ENCODE assay signal across 8 mouse cellular contexts in the genomic region with DNA sequence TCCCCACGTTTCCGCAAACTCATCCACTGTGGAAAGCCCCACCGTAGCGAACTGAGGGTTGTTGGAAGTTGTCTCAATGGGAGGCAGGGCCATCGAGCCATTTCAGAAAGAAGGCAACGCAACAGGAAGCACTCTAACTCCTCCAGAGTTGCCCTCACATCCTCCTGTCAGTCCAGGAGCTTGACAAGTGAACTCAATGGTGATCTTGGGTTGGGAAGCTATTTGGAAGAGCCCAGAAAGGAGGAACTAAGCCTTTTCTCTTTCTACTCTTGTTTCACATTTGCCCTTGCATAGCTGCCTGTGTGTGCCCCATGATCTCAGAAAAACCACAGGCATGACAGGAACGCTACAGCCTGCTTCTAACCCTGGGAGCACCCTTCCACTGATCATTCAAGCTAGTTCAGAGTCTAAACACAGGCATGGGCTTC. TPM values are rescaled to one million over a fixed set of nuclear protein-coding genes. Genes with fewer than 3 reads are reported as not detected.
A peak's percentile ranks its signal among the peaks of the same experiment; 100 is the strongest.
DNase-seq lines count a peak whose midpoint lies in the region; ATAC-seq and TF ChIP-seq lines count a peak whose summit lies in the region.
"Had no signal": no experiment of that assay in that cellular context is flagged by ENCODE, and none has a peak within 500 bp of the region (broad histone marks: within the 10 kb centered on the region; RNA-seq: fewer than 3 reads in every experiment).

No protein-coding gene starts in this region.

- ATAC-seq in hindbrain, postnatal 0 days: no peak
- ATAC-seq in hindbrain, embryonic 11.5 days (ENCODE audit: low FRiP score): no peak
- peak; percentile 31 for ATAC-seq in Patski
- no peak for ATAC-seq in limb, embryonic 13.5 days (ENCODE audit: low FRiP score, low read depth)
- ATAC-seq in monocyte, adult 5-6 weeks (replicated peaks; ENCODE audit: insufficient number of reproducible peaks, low FRiP score, low TSS enrichment, poor library complexity, severe bottlenecking): no peak

- H3K4me1 ChIP-seq in hindbrain, postnatal 0 days (ENCODE audit: insufficient read depth, low read length): peaks cover 8% of the 10 kb centered on the region; the same call in 1 of the 2 replicates
- H3K4me1 ChIP-seq in hindbrain, embryonic 11.5 days (replicated peaks; ENCODE audit: control insufficient read depth, insufficient read depth, low read length): peaks cover 11% of the 10 kb centered on the region
- peaks cover 41% of the 10 kb centered on the region for H3K4me1 ChIP-seq in limb, embryonic 13.5 days

- WGBS in hindbrain, postnatal 0 days: 80% methylated on average over 7 of the region's 7 CpGs
- 84% methylated on average over 7 of the region's 7 CpGs for WGBS in hindbrain, embryonic 11.5 days
- WGBS in limb, embryonic 13.5 days: 90% methylated on average over 7 of the region's 7 CpGs

- peak overlapping the region; percentile 32; the same call in 1 of the 2 replicates for H3K27ac ChIP-seq in hindbrain, postnatal 0 days
- no peak overlapping the region for H3K27ac ChIP-seq in hindbrain, embryonic 11.5 days (ENCODE audit: low read depth, low read length)
- H3K27ac ChIP-seq in limb, embryonic 13.5 days: peak overlapping the region; percentile 55; the same call in 1 of the 2 replicates

- in situ Hi-C loops in Patski (cut with MboI; ENCODE audit: low pct_unique_long_range_greater_than_20kb): loop anchor here (5.0 kb wide), 1 partner anchor 46 kb away; no protein-coding TSS in a partner anchor

- no peaks in the 10 kb centered on the region for H3K9me3 ChIP-seq in hindbrain, postnatal 0 days (ENCODE audit: low read length)
- H3K9me3 ChIP-seq in hindbrain, embryonic 11.5 days (ENCODE audit: control insufficient read depth, low read length): no peaks in the 10 kb centered on the region
- no peaks in the 10 kb centered on the region for H3K9me3 ChIP-seq in limb, embryonic 13.5 days

- POLR2A ChIA-PET in Patski (lab: Charles Lee): interaction anchor here (0.8 to 25.8 kb wide), 12 partner anchors 11 to 102 kb away, joined by 3 to 312 read pairs (median 7); no protein-coding TSS in a partner anchor

- peaks cover 68% of the 10 kb centered on the region for H3K36me3 ChIP-seq in hindbrain, postnatal 0 days (ENCODE audit: insufficient read depth, low read length)
- H3K36me3 ChIP-seq in hindbrain, embryonic 11.5 days (ENCODE audit: control insufficient read depth, insufficient read depth, low read length): peaks cover 47% of the 10 kb centered on the region
- H3K36me3 ChIP-seq in limb, embryonic 13.5 days: peaks cover 81% of the 10 kb centered on the region

- no peak for DNase-seq in hindbrain, postnatal 0 days (ENCODE audit: low spot score)
- DNase-seq in hindbrain, embryonic 11.5 days (ENCODE audit: low spot score): no peak
- DNase-seq in 3T3-L1 (ENCODE audit: low read depth, low spot score) (peak; percentile 73), Patski (ENCODE audit: low read depth, low spot score) (no peak)
- no peak for DNase-seq in ovary, postnatal 36 days (ENCODE audit: low spot score)
- DNase-seq: right cerebral cortex, postnatal 4 days had no signal

- TF ChIP-seq CTCF in hindbrain, postnatal 0 days (IDR thresholded peaks at IDR 0.05; ENCODE audit: low read depth): no peak
- TF ChIP-seq CTCF in Patski (IDR thresholded peaks at IDR 0.05): no peak

- H3K27me3 ChIP-seq in hindbrain, postnatal 0 days (ENCODE audit: insufficient read depth, low read length): no peaks in the 10 kb centered on the region
- no peaks in the 10 kb centered on the region for H3K27me3 ChIP-seq in hindbrain, embryonic 11.5 days (ENCODE audit: control insufficient read depth, insufficient read depth, low read length)
- H3K27me3 ChIP-seq in Patski: no peaks in the 10 kb centered on the region
- H3K27me3 ChIP-seq in limb, embryonic 13.5 days: no peaks in the 10 kb centered on the region

- no peak overlapping the region for H3K4me3 ChIP-seq in hindbrain, postnatal 0 days (ENCODE audit: low read length)
- H3K4me3 ChIP-seq in hindbrain, embryonic 11.5 days (ENCODE audit: low read depth, low read length): no peak overlapping the region
- no peak overlapping the region for H3K4me3 ChIP-seq in limb, embryonic 13.5 days

- no peak overlapping the region for H3K9ac ChIP-seq in hindbrain, postnatal 0 days (replicated peaks; ENCODE audit: low read length)
- H3K9ac ChIP-seq in hindbrain, embryonic 11.5 days (ENCODE audit: low read depth, low read length): no peak overlapping the region
- 0 out of 2 replicates have a peak overlapping the region, but pooled peaks have one; percentile 8 for H3K9ac ChIP-seq in limb, embryonic 13.5 days

- CTCF ChIA-PET in Patski (lab: Charles Lee): interaction anchor here (0.9 to 2.9 kb wide), 9 partner anchors 10 to 138 kb away, joined by 3 to 12 read pairs (median 7); no protein-coding TSS in a partner anchor

- no peak overlapping the region for H3K4me2 ChIP-seq in hindbrain, postnatal 0 days (ENCODE audit: low read depth, low read length)
- no peak overlapping the region for H3K4me2 ChIP-seq in hindbrain, embryonic 11.5 days (replicated peaks; ENCODE audit: low read depth, low read length)
- no peak overlapping the region for H3K4me2 ChIP-seq in limb, embryonic 13.5 days (replicated peaks)

RNA-seq across cellular contexts. Expression of gene Amotl2, which starts 14.6 kb away (rescaled TPM):
- 116 and 162 TPM in 2 replicates for total RNA-seq in hindbrain, postnatal 0 days (2014; rRNA removed)
- polyA plus RNA-seq in hindbrain, postnatal 0 days (2015; fragmentation: Nextera tagmentation; extraction: Ambion mirVana): 27.3 and 31.0 TPM in 2 replicates
- 39.7 and 47.8 TPM in 2 replicates for polyA plus RNA-seq in hindbrain, embryonic 11.5 days (2014; fragmentation: Nextera tagmentation; extraction: Ambion mirVana)
- polyA plus RNA-seq in Patski (2021): 306 TPM
- 66.8 and 71.3 TPM in 2 replicates for polyA plus RNA-seq in limb, embryonic 13.5 days (2015; fragmentation: Nextera tagmentation; extraction: Ambion mirVana)
- 1.9 TPM in 1 of 3 replicates, not detected in the others for total RNA-seq in monocyte, adult 5-6 weeks (2017)
